Mouse (Mus musculus) small intestine, adult 2 months (tissue): ENCODE measurements around the gene Prpf8.

Experiments used
- CTCF ChIP-seq: fragments of 200-500 bp; IDR thresholded peaks from 2 replicates; pipeline ENCODE4 v1.5.1; 2012; ENCODE audit warnings: low read depth, mild to moderate bottlenecking, control low read depth, inconsistent platforms, low read length, moderate library complexity, mixed read lengths; ENCODE audit not compliant: insufficient replicate concordance, insufficient read length; ENCODE audit errors: extremely low read depth
- POLR2A ChIP-seq: fragments of 200-500 bp; IDR thresholded peaks from 2 replicates; pipeline ENCODE4 v1.6.1; 2012; ENCODE audit warnings: low read depth, mild to moderate bottlenecking, control low read depth, inconsistent platforms, low read length, moderate library complexity

DNA sequence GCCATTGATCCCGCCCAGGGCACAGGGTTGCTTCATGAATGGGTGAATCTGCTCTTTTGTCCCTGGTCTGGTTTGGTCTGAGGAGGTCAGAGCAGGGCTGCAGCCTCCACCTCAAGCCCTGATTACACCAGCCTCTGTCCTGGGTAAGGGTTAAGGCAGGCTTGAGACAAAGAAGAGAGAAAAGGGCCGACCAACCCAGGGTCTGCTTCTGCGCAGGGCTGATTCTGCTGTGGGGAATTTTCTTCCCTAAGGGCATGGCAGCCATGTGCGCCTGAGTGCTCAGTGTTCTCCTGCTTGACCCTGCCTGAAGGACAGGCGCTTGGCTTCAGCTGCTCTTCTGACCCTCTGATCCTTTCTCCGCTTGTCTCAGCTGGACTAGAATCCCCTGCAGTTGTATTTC lies 70.5 kb downstream of the Prpf8 start:
- TF ChIP-seq CTCF: no peak
- TF ChIP-seq POLR2A: no peak
